Mouse (Mus musculus) heart, postnatal 0 days (tissue): Measurements from ENCODE around the gene Negr1.

Experiments
- CTCF ChIP-seq: IDR thresholded peaks from 2 replicates; pipeline ENCODE4 v1.5.1; 2016; ENCODE audit warnings: antibody characterized with exemption, control low read depth, low read depth
- EP300 ChIP-seq: IDR thresholded peaks from 2 replicates; pipeline ENCODE4 v1.6.1; 2016; ENCODE audit warnings: antibody characterized with exemption, low read depth

DNA sequence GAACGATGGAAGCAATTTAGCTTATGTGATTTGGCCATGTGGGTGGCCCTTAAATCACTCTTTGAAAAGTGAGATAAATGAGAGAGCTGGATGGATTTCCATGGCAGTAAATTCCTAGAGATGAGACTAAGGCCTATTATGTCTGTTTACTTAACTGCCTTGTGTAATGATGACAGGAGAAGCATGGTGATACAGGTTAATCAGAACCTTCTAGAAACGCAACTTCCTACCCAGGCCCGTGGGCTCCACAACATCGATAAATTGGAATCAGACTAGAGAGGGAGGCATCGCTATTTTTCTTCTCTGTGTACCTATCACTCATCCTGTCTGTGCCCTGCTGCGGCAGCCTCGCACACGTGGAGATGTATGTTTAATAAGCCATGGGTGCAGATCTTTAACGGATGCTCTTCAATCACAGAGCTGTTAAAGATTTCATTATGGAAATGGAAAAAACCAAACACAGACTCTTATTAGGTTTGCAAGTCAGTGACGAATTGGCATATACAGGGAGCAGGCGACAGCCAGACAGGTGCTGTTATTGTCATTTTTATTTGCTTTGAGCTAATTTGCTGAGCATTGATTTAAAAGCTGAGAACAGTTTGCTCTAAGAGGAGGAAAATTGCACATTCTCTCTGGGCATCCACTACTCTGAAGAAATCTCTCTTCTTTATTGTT lies 418.6 kb downstream of the Negr1 start:
- TF ChIP-seq CTCF (no peak), EP300 (no peak)
